Mouse (Mus musculus) MEL (cell line): ENCODE measurements around the gene Pip5k1b. TPM values are rescaled to one million over a fixed set of nuclear protein-coding genes. Genes with fewer than 3 reads are reported as not detected.

Experiments used
- DNase-seq: peaks from one replicate; pipeline ENCODE4 v3.0.0; 2011; ENCODE audit warnings: low read depth, low spot score
- H3K27ac ChIP-seq: 2 replicates; pipeline ENCODE4 v1.5.1; 2012; ENCODE audit warnings: low read depth, mild to moderate bottlenecking, control low read depth, low read length, moderate library complexity; ENCODE audit not compliant: control insufficient read depth
- H3K27me3 ChIP-seq, 2 experiments: fragments of 150-350 bp in 1 of 2; sonication (generic) in 1 of 2; 2 replicates each; pipeline ENCODE4 v1.6.1; 2012; ENCODE audit warnings: low read length in 2 of 2, mild to moderate bottlenecking in 2 of 2, improper control_type of control experiment in 1 of 2, moderate library complexity in 1 of 2; ENCODE audit not compliant: insufficient read depth in 2 of 2, control insufficient read depth in 1 of 2
- H3K36me3 ChIP-seq, 2 experiments: 2 replicates each; pipeline ENCODE4 v1.6.1; 2012 to 2014; ENCODE audit warnings: low read length in 2 of 2, improper control_type of control experiment in 1 of 2, inconsistent platforms in 1 of 2, mild to moderate bottlenecking in 1 of 2; ENCODE audit not compliant: insufficient read depth in 2 of 2, control insufficient read depth in 1 of 2
- H3K4me1 ChIP-seq, 2 experiments: fragments of 150-350 bp in 1 of 2; sonication (generic) in 1 of 2; 2 replicates each; pipeline ENCODE4 v1.6.1; 2012; ENCODE audit warnings: low read length in 2 of 2, improper control_type of control experiment in 1 of 2, mild to moderate bottlenecking in 1 of 2; ENCODE audit not compliant: insufficient read depth in 2 of 2, control insufficient read depth in 1 of 2
- H3K4me3 ChIP-seq, 2 experiments: fragments of 150-350 bp in 1 of 2; sonication (generic) in 1 of 2; 2 replicates each; pipeline ENCODE4 v1.5.1; 2012; ENCODE audit warnings: low read depth in 2 of 2, low read length in 2 of 2, mild to moderate bottlenecking in 2 of 2, moderate library complexity in 2 of 2, control low read depth in 1 of 2, improper control_type of control experiment in 1 of 2; ENCODE audit not compliant: control insufficient read depth in 1 of 2, insufficient read depth in 1 of 2
- H3K79me2 ChIP-seq: 2 replicates; pipeline ENCODE4 v1.6.1; 2012; ENCODE audit warnings: mild to moderate bottlenecking, low read length, moderate library complexity; ENCODE audit not compliant: control insufficient read depth, poor library complexity, insufficient read depth
- H3K9ac ChIP-seq: 2 replicates; pipeline ENCODE4 v1.6.1; 2012; ENCODE audit warnings: low read depth, mild to moderate bottlenecking, control low read depth, low read length, moderate library complexity; ENCODE audit not compliant: control insufficient read depth, poor library complexity, severe bottlenecking
- H3K9me3 ChIP-seq: fragments of 150-350 bp; sonication (generic); replicated peaks from 2 replicates; pipeline ENCODE4 v1.6.1; 2012; ENCODE audit warnings: mild to moderate bottlenecking, low read length, improper control_type of control experiment, moderate library complexity; ENCODE audit not compliant: insufficient read depth
- BHLHE40 ChIP-seq: IDR thresholded peaks from 2 replicates; pipeline ENCODE4 v1.6.1; 2012; ENCODE audit warnings: low read depth, mild to moderate bottlenecking, inconsistent platforms, low read length, improper control_type of control experiment, borderline replicate concordance
- CHD1 ChIP-seq: IDR thresholded peaks from 2 replicates; pipeline ENCODE4 v1.6.1; 2012; ENCODE audit warnings: low read depth, mild to moderate bottlenecking, inconsistent platforms, low read length, improper control_type of control experiment
- CTCF ChIP-seq, 3 experiments: IDR thresholded peaks in 2 of 3; conservative IDR thresholded peaks in 1 of 3; 2 replicates each; pipeline ENCODE4 v1.5.1; 2011 to 2012; ENCODE audit warnings: low read length in 3 of 3, low read depth in 2 of 3, mild to moderate bottlenecking in 2 of 3, improper control_type of control experiment in 1 of 3, inconsistent platforms in 1 of 3, mixed read lengths in 1 of 3, moderate library complexity in 1 of 3; ENCODE audit not compliant: control insufficient read depth in 1 of 3, insufficient read depth in 1 of 3, poor library complexity in 1 of 3, severe bottlenecking in 1 of 3
- ELF1 ChIP-seq: IDR thresholded peaks from 2 replicates; pipeline ENCODE4 v1.6.1; 2014; ENCODE audit warnings: low read depth, mild to moderate bottlenecking, inconsistent platforms, low read length, improper control_type of control experiment, moderate library complexity
- EP300 ChIP-seq, 2 experiments: IDR thresholded peaks; 2 replicates each; pipeline ENCODE4 v1.6.1; 2011; ENCODE audit warnings: improper control_type of control experiment in 2 of 2, low read length in 2 of 2, low read depth in 1 of 2, mild to moderate bottlenecking in 1 of 2
- GABPA ChIP-seq: IDR thresholded peaks from 2 replicates; pipeline ENCODE4 v1.6.1; 2012; ENCODE audit warnings: low read depth, mild to moderate bottlenecking, inconsistent platforms, low read length, improper control_type of control experiment, moderate library complexity
- GATA1 ChIP-seq: IDR thresholded peaks from 2 replicates; pipeline ENCODE4 v1.6.1; 2011; ENCODE audit warnings: low read depth, low read length, improper control_type of control experiment
- HCFC1 ChIP-seq: IDR thresholded peaks from 2 replicates; pipeline ENCODE4 v1.6.1; 2012; ENCODE audit warnings: low read depth, mild to moderate bottlenecking, inconsistent platforms, low read length, improper control_type of control experiment, moderate library complexity
- MAFK ChIP-seq: IDR thresholded peaks from 2 replicates; pipeline ENCODE4 v1.6.1; 2011; ENCODE audit warnings: low read depth, mild to moderate bottlenecking, low read length, improper control_type of control experiment, borderline replicate concordance
- MAX ChIP-seq: IDR thresholded peaks from 2 replicates; pipeline ENCODE4 v1.6.1; 2011; ENCODE audit warnings: low read length, improper control_type of control experiment
- MAZ ChIP-seq: IDR thresholded peaks from 2 replicates; pipeline ENCODE4 v1.6.1; 2012; ENCODE audit warnings: low read depth, mild to moderate bottlenecking, inconsistent platforms, low read length, improper control_type of control experiment
- MEF2A ChIP-seq: IDR thresholded peaks from 2 replicates; pipeline ENCODE4 v1.6.1; 2014; ENCODE audit warnings: low read depth, mild to moderate bottlenecking, inconsistent platforms, low read length, improper control_type of control experiment; ENCODE audit not compliant: poor library complexity, insufficient replicate concordance, severe bottlenecking; ENCODE audit errors: extremely low read depth
- MXI1 ChIP-seq: IDR thresholded peaks from 2 replicates; pipeline ENCODE4 v1.6.1; 2011; ENCODE audit warnings: mild to moderate bottlenecking, low read depth, low read length, improper control_type of control experiment
- MYC ChIP-seq: IDR thresholded peaks from 2 replicates; pipeline ENCODE4 v1.6.1; 2011; ENCODE audit warnings: low read depth, mild to moderate bottlenecking, low read length, improper control_type of control experiment, moderate library complexity
- NELFE ChIP-seq: IDR thresholded peaks from 2 replicates; pipeline ENCODE4 v1.6.1; 2011; ENCODE audit warnings: low read depth, low read length, improper control_type of control experiment
- POLR2A ChIP-seq, 2 experiments: IDR thresholded peaks; 2 replicates each; pipeline ENCODE4 v1.6.1; 2011 to 2012; ENCODE audit warnings: low read length in 2 of 2, mild to moderate bottlenecking in 2 of 2, control low read depth in 1 of 2, improper control_type of control experiment in 1 of 2, low read depth in 1 of 2, moderate library complexity in 1 of 2; ENCODE audit not compliant: control insufficient read depth in 1 of 2, insufficient read depth in 1 of 2, poor library complexity in 1 of 2
- POLR2AphosphoS2 ChIP-seq: IDR thresholded peaks from 2 replicates; pipeline ENCODE4 v1.6.1; 2011; ENCODE audit warnings: low read length, improper control_type of control experiment
- SIN3A ChIP-seq: IDR thresholded peaks from 2 replicates; pipeline ENCODE4 v1.6.1; 2012; ENCODE audit warnings: low read length, improper control_type of control experiment, inconsistent platforms
- SMC3 ChIP-seq: IDR thresholded peaks from 2 replicates; pipeline ENCODE4 v1.6.1; 2011; ENCODE audit warnings: low read depth, low read length, improper control_type of control experiment
- TAL1 ChIP-seq: IDR thresholded peaks from 2 replicates; pipeline ENCODE4 v1.6.1; 2012; ENCODE audit warnings: mild to moderate bottlenecking, inconsistent platforms, low read length, moderate library complexity, mixed read lengths
- TBP ChIP-seq: IDR thresholded peaks from 2 replicates; pipeline ENCODE4 v1.8.0; 2011; ENCODE audit warnings: low read depth, low read length, improper control_type of control experiment
- UBTF ChIP-seq: IDR thresholded peaks from 2 replicates; pipeline ENCODE4 v1.6.1; 2012; ENCODE audit warnings: low read depth, mild to moderate bottlenecking, inconsistent platforms, low read length, improper control_type of control experiment, moderate library complexity, borderline replicate concordance; ENCODE audit not compliant: insufficient read depth
- USF1 ChIP-seq: IDR thresholded peaks from 2 replicates; pipeline ENCODE4 v1.6.1; 2014; ENCODE audit warnings: low read depth, mild to moderate bottlenecking, inconsistent platforms, low read length, improper control_type of control experiment, moderate library complexity
- ZKSCAN1 ChIP-seq: IDR thresholded peaks from 2 replicates; pipeline ENCODE4 v1.6.1; 2012; ENCODE audit warnings: low read depth, mild to moderate bottlenecking, inconsistent platforms, low read length, improper control_type of control experiment, moderate library complexity
- ZMIZ1 ChIP-seq: IDR thresholded peaks from 2 replicates; pipeline ENCODE4 v1.6.1; 2012; ENCODE audit warnings: low read depth, mild to moderate bottlenecking, inconsistent platforms, low read length, improper control_type of control experiment, moderate library complexity
- ZNF384 ChIP-seq: IDR thresholded peaks from 2 replicates; pipeline ENCODE4 v1.6.1; 2012; ENCODE audit warnings: low read depth, mild to moderate bottlenecking, inconsistent platforms, low read length, improper control_type of control experiment
- polyA plus RNA-seq, 2 experiments: library from polyadenylated mRNA; stranded (reverse) in 1 of 2; unstranded in 1 of 2; fragments of >175 nt in 1 of 2; fragments of >200 nt in 1 of 2; gene quantifications; 2 replicates each; pipeline versions ENCODE4 v1.2.1 to v1.2.4; 2012; ENCODE audit warnings: low replicate concordance in 2 of 2, low read depth in 1 of 2; ENCODE audit not compliant: insufficient read length in 2 of 2, insufficient read depth in 1 of 2, missing spikeins in 1 of 2
- total RNA-seq: library from RNA; depleted of rRNA; stranded (reverse); fragments of 300-350 nt; gene quantifications from 2 replicates; pipeline ENCODE4 v1.2.3, GENCODE M21; 2012

Pip5k1b gene
- total and polyA plus RNA-seq, 3 experiments = 3.4 to 10.0 TPM; not detected in 1

DNA sequence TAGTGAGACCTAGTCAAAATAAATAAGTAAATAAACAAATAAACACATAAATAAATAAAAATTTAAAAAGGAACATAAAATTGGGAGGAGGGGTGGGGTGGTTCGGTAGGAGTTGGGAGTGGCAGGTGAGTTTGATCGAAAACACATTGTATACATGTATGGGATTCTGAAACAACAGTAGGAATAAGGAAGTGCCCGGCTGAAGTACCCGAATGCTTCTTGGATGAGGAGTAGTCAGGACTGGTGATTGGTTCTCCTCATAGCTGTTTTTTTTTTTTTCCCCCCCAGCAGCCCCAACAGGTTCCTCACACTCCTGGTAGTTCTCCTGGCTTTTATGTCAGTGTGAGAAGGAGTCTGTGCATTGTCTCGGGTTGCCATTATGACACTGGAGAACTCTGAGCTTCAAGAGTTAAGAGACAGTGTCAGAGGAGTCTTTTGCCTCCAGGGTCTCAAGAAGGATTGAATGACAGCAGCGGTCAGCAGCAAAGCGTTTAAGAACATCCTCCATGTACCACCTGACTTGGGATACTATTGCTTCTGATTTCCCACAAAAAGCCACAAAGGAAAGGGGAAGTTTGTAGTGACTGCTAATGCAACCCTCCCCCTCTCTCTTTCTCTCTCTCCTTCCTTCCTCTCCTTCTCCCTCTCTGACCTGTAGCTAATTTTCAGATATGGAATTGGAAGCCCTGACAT lies 274.2 kb downstream of the Pip5k1b start:
- TF ChIP-seq GABPA = no peak
- peak; percentile 92 for TF ChIP-seq ZNF384
- no peak for TF ChIP-seq TAL1
- no peak for TF ChIP-seq BHLHE40
- no peak for TF ChIP-seq MAFK
- TF ChIP-seq ELF1 = no peak; the same call in 1 of the 2 replicates
- no peak for TF ChIP-seq MAX
- TF ChIP-seq TBP = no peak; the same call in 1 of the 2 replicates
- TF ChIP-seq USF1 = 0 out of 2 replicates have a peak, but pooled peaks have one; percentile 30
- TF ChIP-seq MAZ = no peak
- no peak for TF ChIP-seq NELFE
- no peak for TF ChIP-seq CTCF (IDR thresholded peaks at IDR 0.05 in 2 of 3, conservative IDR thresholded peaks at IDR 0.05 in 1 of 3; ENCODE audit: control insufficient read depth in 1 of 3, insufficient read depth in 1 of 3, low read depth in 2 of 3, low read length in 3 of 3, poor library complexity in 1 of 3, severe bottlenecking in 1 of 3)
- no peak for TF ChIP-seq POLR2AphosphoS2
- TF ChIP-seq MEF2A = no peak
- no peak for TF ChIP-seq ZMIZ1
- TF ChIP-seq SMC3 = no peak
- TF ChIP-seq SIN3A = no peak
- 0 out of 2 replicates have a peak, but pooled peaks have one; percentile 28 for TF ChIP-seq MXI1
- TF ChIP-seq HCFC1 = no peak
- TF ChIP-seq GATA1 = no peak
- TF ChIP-seq UBTF = no peak
- no peak for TF ChIP-seq MYC
- no peak for TF ChIP-seq CHD1
- TF ChIP-seq POLR2A (IDR thresholded peaks at IDR 0.05; ENCODE audit: control insufficient read depth in 1 of 2, insufficient read depth in 1 of 2, low read depth in 1 of 2, low read length in 2 of 2, poor library complexity in 1 of 2) = no peak
- TF ChIP-seq EP300 (IDR thresholded peaks at IDR 0.05; ENCODE audit: low read depth in 1 of 2, low read length in 2 of 2) = no peak
- no peak for TF ChIP-seq ZKSCAN1
- TF ChIP-seq, all 39 proteins: peak for 3
- Histone ChIP-seq H3K4me3 (peak overlapping the region; percentile 66 to 84), H3K9ac (peak overlapping the region; percentile 48)

More for the DNA sequence above, 274.2 kb downstream of the Pip5k1b start:
- Histone ChIP-seq H3K9me3 (no peaks in the 10 kb centered on the region), H3K27ac (peak overlapping the region; percentile 30; the same call in 1 of the 2 replicates), H3K4me1 (peaks cover 0 to 12% of the 10 kb centered on the region in 2 experiments; a peak in 2 of 4 replicates), H3K79me2 (peaks cover 12% of the 10 kb centered on the region), H3K27me3 (no peaks in the 10 kb centered on the region), H3K36me3 (no peaks in the 10 kb centered on the region; a peak in 1 of 4 replicates)
- peak; percentile 71 for DNase-seq
